Mouse (Mus musculus): ENCODE measurements at regions not wholly inside any gene's neighbourhood (a gene's known extent, or its start where the extent isn't known, plus 50 kb on each side); places are given as distances from the start of the nearest gene placed in this dataset.

GRCm38 (mm10) chr7:90059249-90059628 is 70.8 kb upstream of the Picalm start:
- CTCF ChIA-PET: interaction anchor here (0.6 kb wide), 1 partner anchor 20 kb away, joined by 3 read pairs; no protein-coding TSS in a partner anchor

- CTCF ChIA-PET: no interaction called here
Measured at GRCm38 (mm10) chr7:90059629-90060301, 70.2 kb upstream of the Picalm start.

- CTCF ChIA-PET: interaction anchor here (0.6 kb wide), 1 partner anchor 8 kb away, joined by 9 read pairs; no protein-coding TSS in a partner anchor
Measured at GRCm38 (mm10) chr7:90060343-90061175, 69.5 kb upstream of the Picalm start.

GRCm38 (mm10) chr7:90061701-90062100 is 68.3 kb upstream of the Picalm start:
- CTCF ChIA-PET: no interaction called here

GRCm38 (mm10) chr7:90062874-90063273 is 67.1 kb upstream of the Picalm start:
- CTCF ChIA-PET: no interaction called here

- CTCF ChIA-PET: no interaction called here
Measured at GRCm38 (mm10) chr7:90064198-90064597, 65.8 kb upstream of the Picalm start.

- CTCF ChIA-PET: no interaction called here
Measured at GRCm38 (mm10) chr7:90065269-90065955, 64.6 kb upstream of the Picalm start.

- CTCF ChIA-PET: no interaction called here
Measured at GRCm38 (mm10) chr7:90066275-90066674, 63.7 kb upstream of the Picalm start.

GRCm38 (mm10) chr7:90067961-90068665 is 61.9 kb upstream of the Picalm start:
- CTCF ChIA-PET: no interaction called here

GRCm38 (mm10) chr7:90070267-90070666 is 59.7 kb upstream of the Picalm start:
- CTCF ChIA-PET: interaction anchor here (0.6 kb wide), 1 partner anchor 61 kb away, joined by 7 read pairs; no protein-coding TSS in a partner anchor

- CTCF ChIA-PET: no interaction called here
Measured at GRCm38 (mm10) chr7:90073865-90074264, 56.1 kb upstream of the Picalm start.

GRCm38 (mm10) chr7:90074592-90074991 is 55.4 kb upstream of the Picalm start:
- CTCF ChIA-PET: no interaction called here

- CTCF ChIA-PET: no interaction called here
Measured at GRCm38 (mm10) chr7:90077565-90077964, 52.4 kb upstream of the Picalm start.

GRCm38 (mm10) chr7:90080083-90080772 is 49.8 kb upstream of the Picalm start:
- CTCF ChIA-PET: interaction anchor here (0.7 kb wide), 1 partner anchor 51 kb away, joined by 5 read pairs; no protein-coding TSS in a partner anchor
